Mouse (Mus musculus): ENCODE measurements around the gene Adap1.

Gene Adap1

DNA sequence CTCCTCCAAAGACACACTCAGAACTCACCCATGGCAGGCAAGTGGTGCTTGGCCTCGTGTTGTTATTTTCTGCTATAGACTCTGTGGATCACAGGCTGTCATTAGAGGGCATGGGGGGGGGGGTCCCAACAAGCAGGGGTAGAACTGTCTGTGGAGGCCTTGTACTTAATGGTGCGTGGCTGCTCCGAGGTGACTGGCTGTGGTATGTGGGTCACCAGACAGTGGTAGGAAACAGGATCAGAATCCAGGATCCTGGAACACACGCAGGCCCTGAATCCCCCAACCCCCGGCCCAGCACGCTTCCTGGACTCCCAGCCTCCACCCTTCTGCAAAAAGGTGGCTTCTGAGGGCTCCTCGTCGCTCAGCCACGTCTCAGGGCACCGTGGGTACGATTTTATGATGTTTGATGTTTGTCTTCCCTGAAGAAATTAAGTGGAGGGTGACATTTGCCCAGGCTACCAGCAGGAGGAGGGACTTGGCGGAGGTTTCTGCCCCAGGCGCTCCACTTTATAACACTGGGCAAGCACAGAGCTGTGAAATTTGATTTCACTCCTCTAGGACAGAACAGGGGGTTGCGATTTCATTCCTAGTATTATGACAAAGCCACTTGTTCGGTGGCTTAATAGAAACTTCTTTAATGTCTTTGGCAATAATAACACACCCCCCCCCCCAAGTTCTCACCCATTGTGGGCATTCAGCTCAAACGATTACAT, 8.0 kb upstream of the Adap1 start:
- TF ChIP-seq GATA4 (IDR thresholded peaks at IDR 0.05; ENCODE audit: insufficient replicate concordance, low read length), result no peak

DNA sequence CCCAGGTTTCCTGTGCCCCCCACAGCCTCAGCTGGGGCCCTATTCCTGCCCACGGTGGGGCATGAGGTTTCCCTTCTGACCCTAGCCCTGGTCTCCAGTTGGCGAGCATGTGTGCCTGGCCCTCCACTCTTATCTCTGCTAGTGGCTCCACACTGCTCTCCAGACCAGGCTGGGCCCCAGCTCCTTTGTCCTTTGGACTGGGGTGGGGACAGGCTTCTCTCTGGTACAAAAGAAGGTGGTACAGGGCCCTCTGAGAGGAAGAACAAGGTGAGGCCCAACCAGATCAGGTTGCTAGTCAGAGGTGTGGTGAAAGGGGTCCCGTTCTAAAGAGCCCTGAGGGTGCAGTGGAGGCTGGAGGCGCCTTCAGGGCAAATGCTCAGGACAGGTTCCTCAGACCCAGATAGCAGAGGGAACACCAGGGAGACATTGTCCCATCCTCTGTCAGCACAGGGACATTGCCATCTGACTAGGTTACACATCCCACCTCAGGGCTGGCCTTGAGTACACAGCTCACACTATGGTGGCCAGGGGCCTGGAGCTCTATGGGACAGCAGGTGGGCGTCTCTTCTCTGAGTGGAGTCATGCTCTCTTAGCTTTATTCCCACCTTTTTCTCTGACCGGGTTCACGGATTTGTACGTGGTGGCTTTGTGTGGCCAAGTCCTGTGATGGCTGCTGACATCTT, 7.3 kb upstream of the Adap1 start:
- TF ChIP-seq GATA4 (IDR thresholded peaks at IDR 0.05; ENCODE audit: insufficient replicate concordance, low read length), result peak; percentile 59; the same call in 1 of the 2 replicates

DNA sequence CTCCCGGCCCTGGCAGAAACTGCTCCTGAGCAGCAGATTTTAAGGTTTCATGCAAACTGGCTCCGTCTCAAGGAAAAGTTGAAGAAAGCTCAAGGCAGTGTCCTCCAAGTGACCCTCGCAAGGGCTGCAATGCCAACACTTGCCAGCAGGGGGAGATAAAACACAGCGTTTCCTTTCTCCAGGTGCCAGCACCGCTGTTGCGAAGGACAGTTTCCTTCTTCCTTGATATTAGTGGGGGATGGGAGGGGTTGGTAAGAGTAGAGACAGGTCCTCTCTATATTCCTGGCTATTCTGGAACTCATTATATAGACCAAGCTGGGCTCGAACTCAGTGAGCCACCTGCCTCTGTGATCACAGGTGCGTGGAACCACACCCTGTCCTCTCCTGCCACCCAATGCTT, 6.3 kb upstream of the Adap1 start:
- TF ChIP-seq GATA4 (IDR thresholded peaks at IDR 0.05; ENCODE audit: insufficient replicate concordance, low read length), result no peak

DNA sequence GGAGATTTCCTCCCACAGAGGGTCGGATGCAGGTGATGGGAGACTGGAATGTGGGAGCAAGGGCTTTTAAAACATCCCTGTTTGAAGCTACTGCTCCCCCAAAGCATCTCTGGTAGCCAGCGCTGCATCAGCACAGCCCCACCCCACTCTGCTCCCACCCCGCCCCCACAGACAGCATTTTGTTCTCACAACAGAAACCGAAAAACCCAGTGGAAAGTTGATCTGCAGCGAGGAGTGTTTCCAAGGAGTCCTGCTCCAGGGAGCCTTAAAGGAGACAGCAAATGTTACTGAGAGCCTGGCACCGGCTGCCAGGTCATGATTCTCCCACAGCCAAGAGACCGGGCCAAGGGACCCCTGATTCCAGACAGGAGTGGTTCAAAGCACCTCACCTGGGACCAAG, 5.3 kb upstream of the Adap1 start:
- no peak for TF ChIP-seq GATA4 (IDR thresholded peaks at IDR 0.05; ENCODE audit: insufficient replicate concordance, low read length)

DNA sequence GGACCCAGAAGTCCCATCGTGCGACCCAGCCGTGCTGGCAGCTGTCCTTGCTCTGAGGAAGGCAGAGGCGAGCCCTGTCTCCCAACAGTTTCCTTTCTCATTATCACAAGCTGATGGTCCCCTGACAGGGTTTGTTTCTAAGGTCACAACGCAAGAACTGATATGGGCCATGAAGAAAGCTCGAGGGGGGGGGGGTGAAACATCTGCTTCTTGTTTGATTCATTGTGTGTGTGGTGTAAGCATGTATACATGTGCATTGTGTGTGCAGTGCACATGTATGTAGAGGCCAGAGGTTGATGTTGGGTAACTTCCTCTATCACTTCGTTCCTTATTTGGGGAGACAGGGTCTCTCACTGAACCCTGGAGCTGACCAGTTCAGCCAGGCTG, 2.2 kb upstream of the Adap1 start:
- TF ChIP-seq GATA4 (IDR thresholded peaks at IDR 0.05; ENCODE audit: insufficient replicate concordance, low read length), result no peak

DNA sequence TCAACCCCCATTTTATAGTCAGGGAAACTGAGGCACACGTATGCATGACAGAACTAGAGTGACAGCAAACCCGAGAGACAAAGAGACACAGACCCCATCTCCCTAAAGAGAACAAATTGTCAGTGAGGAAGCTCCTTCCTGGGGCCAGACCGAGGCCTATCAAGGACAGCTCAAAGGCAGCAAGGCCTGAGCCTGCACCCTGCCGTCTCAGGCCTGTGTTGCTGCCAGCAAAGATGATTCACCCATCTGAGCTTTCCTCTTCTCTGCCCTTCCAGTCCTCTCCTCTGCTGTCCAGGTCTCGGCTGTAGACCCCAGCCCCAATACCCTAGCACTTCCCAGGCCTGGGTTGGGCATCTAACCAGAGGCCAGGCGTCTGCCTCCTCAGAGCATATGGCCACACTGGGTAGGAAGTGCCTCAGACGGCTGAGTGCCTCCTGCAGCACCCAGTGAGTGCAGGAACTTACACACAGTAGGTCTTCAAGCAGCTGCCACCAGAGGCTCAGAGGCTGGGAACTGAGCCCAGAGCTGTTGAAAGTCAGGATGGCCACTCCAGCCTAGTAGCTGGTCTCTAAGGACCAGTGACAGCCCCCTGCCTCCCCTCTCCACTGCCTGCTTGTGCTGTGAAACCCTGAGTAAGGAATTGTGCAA, 1.7 kb upstream of the Adap1 start:
- no peak for TF ChIP-seq GATA4 (IDR thresholded peaks at IDR 0.05; ENCODE audit: insufficient replicate concordance, low read length)

DNA sequence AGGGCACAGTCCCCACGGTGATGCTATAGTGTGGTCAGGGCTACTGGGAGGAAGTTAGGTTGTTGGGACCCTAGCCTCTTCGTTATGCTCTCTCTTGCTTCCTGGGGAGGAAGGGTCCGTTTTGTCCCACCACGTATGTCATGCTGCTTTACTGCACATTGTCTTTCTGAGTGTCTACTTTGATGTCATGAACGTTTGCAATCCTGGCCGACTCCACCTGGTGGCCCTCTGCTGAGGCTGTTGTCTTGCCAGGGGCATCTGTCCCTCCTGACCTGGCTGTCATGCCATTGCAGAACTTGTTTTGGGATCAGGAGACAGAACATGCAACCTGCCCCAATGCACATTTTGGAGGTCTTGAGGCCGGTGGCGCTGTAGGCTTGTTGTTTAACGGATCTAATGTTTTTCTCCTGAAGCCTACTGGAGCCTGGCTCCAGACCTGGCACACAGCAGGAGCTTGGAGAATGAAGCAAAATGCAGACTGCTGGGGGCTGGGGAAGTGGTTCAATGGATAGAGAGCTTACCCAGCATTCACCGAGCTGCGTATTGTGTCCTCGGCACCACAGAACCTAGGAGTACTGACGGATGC, 782 bp upstream of the Adap1 start:
- TF ChIP-seq GATA4 (IDR thresholded peaks at IDR 0.05; ENCODE audit: insufficient replicate concordance, low read length), result no peak

DNA sequence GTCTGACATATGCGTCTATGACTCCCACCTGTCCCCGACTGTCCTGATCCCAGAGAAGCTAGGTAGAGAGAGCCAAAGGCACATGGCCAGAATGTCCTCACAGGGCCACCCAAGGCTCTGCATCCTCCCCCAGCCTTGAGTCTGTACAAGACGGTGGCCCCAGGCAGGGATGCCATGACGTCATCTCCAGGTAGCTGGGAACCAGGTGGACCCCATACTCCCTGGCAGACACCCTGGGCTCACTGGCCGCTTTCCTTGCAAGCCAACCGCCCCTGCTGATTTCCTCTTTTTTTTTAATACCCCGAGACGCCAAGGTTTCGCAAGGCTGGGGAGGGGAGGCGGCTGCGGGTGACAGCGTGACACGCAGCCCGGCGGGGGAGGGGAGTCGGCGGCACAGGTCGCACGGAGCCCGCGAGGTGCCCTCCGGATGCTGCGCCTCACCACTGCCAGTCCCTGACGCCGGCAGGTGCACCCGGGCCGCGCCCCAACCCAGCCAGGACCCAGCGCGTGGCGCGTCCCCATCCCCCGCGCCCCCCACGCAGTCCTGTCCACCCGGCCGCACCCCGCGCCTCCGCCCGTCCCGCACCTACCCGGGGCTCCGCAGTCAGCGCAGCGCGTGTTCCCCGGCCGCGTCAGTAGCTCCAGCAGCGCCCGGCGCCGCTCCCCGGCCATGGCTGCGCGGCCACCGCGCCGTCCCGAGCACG, 579 bp downstream of the Adap1 start:
- no peak for TF ChIP-seq GATA4 (IDR thresholded peaks at IDR 0.05; ENCODE audit: insufficient replicate concordance, low read length)

DNA sequence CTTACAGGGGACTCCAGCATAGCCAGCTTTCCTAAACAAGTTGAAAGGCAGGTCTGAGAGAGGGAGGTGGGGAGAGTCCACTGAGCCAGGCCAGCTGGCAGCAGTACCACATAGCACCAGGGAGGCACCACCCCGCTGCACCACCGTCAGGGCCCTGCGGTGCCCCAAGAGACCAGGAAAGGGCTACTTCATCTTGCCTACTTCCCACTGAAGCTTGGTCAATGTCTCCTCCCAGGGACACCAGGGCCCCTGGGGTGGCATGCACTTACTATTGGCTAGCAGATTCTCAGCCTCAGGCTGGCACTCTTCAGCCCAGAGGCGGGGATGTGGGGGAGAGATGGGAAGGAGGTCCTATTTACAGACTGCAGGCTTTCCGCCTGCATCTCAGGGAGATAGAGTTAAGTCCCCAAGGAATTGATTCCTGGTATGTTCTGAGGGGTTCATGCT, 1.4 kb downstream of the Adap1 start:
- TF ChIP-seq GATA4 (IDR thresholded peaks at IDR 0.05; ENCODE audit: insufficient replicate concordance, low read length), result no peak

DNA sequence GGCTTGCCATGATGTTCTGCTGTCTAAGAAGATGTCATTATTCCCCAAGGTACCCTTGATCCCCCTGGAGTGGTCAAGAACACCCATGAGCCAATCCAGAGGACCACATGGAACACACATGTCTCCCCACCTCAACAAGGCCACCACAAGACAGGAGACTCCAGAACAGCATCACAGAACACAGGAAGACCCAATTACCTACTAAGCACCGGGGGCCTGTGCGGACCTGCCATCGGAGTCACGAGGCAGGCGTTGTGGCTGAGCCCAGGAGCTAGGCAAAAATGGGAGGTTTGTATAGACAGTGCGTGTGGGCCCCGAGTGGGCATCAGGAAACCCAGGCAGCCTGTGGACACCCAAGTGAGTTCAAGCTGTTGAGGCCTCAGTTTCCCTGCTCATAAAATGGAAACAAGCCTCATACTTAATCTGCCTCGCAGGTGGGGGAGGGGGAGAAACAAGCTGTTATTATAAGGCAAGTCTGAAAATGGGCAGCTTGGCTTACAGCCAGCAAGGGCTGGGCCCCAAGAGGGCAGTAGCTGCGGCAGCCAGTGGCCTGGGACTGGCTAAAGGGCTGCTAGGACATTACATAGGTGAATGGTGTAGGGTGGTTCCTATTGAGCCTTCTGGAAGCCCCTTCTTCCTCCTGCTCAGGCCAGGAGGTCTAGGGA, 2.0 kb downstream of the Adap1 start:
- TF ChIP-seq GATA4 (IDR thresholded peaks at IDR 0.05; ENCODE audit: insufficient replicate concordance, low read length), result no peak

DNA sequence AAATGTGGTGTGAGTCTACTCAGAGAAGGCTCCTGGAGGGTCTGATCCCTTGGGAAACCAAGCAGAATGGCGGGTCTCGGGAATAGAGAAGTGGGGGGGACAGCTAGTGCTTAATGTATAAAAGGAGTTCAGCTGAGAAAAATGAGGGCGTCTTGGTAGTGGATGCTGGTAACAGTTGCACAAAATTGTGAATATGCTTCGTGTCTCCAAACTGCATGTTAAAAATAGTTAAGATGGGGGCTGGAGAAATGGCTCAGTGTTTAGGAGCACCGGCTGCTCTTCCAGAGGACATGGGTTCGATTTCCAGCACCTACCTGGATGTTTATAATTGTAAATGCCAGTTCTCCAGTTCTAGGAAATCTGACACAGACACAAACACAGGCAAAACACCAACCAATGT, 4.1 kb downstream of the Adap1 start:
- no peak for TF ChIP-seq GATA4 (IDR thresholded peaks at IDR 0.05; ENCODE audit: insufficient replicate concordance, low read length)

DNA sequence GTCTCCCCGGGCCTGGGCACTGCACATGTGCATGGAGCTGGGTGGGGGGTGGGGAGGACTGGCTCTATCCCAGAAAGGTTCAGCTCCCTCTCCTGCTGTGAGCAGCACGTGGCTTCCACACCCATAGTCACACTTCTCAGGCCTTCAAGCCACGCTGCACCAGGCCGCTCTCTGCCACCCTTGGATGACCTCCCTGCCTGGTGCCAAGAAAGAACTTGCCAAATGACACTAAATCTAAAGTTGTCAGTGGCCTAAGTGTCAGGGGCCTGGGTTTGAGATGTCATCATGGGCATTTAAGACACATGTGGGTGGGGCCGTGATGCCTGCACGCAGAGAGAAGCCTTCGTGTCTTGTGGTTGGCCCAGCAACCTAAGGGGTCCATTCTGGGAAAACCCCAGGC, 5.0 kb downstream of the Adap1 start:
- no peak for TF ChIP-seq GATA4 (IDR thresholded peaks at IDR 0.05; ENCODE audit: insufficient replicate concordance, low read length)

DNA sequence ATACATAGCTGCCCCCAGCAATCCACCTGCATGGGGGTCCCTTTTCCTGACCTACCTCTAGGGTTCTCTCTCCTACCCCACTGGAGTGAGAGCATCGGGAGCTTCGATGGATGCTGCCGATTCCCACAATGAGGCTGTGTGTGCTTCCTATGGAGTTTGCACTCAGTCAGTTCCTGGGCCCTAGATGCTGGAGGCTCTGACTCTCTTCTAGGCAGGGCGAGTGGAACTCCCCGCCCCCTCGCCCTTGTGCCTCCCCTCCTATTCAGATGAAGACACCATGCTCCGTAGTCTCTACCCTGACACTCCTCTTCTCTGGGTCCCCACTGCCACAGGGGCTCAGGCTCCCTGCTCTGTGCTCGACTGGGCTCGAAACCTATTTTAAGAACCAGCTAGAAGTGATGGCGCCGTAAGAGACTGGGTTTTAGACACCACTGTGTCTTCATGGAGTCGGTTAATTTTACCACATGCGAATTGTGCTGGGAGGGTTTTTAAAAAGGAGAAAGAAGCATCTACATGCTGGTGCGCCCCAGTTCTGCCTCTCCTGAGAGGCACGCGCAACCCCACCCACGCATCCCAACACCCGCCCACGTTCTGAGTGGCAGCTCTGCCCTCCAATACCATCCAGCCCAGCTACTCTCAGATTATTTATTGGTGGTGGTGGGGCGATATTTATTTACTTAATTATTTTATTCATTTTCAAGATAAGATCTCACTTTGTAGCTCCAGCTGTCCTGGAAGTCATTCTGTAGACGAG, 7.5 kb downstream of the Adap1 start:
- no peak for TF ChIP-seq GATA4 (IDR thresholded peaks at IDR 0.05; ENCODE audit: insufficient replicate concordance, low read length)

All from liver, adult (tissue).